Mouse (Mus musculus) bone marrow, adult 2 months (tissue): Measurements from ENCODE around the gene Il11ra1.

Experiments used
- CTCF ChIP-seq: fragments of 200-500 bp; IDR thresholded peaks from 2 replicates; pipeline ENCODE4 v1.5.1; 2011; ENCODE audit warnings: low read length, control low read depth; ENCODE audit not compliant: control insufficient read depth, insufficient read depth
- POLR2A ChIP-seq: fragments of 200-500 bp; IDR thresholded peaks from 2 replicates; pipeline ENCODE4 v1.6.1; 2011; ENCODE audit warnings: low read depth, mild to moderate bottlenecking, control low read depth, low read length, borderline replicate concordance; ENCODE audit not compliant: control insufficient read depth

DNA sequence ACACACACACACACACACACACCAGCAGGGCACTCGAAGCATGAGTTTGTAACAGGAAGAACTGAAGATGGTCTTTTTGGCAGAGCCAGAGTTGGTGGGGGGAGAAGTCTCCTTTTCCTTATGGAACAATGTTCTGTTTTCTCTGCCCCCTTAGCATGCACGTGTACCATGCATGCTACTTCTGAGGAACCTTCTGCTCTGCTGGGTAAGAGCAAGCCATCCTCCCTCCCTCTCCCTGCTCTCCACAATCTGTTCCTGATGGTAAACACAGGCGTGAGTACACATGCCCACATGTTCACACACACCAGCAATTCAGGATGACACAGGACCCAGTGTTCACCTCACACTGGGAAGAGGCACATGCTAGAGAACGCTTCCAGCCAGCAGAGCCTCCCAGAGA, 18.6 kb upstream of the Il11ra1 start:
- TF ChIP-seq CTCF = no peak
- no peak for TF ChIP-seq POLR2A
